Mouse (Mus musculus): ENCODE data around the gene Susd3. TPM values are rescaled to one million over a fixed set of nuclear protein-coding genes. Genes with fewer than 3 reads are reported as not detected.

Susd3 gene
- polyA plus RNA-seq, 1 experiment from 2014 or later = 44.8 TPM

DNA sequence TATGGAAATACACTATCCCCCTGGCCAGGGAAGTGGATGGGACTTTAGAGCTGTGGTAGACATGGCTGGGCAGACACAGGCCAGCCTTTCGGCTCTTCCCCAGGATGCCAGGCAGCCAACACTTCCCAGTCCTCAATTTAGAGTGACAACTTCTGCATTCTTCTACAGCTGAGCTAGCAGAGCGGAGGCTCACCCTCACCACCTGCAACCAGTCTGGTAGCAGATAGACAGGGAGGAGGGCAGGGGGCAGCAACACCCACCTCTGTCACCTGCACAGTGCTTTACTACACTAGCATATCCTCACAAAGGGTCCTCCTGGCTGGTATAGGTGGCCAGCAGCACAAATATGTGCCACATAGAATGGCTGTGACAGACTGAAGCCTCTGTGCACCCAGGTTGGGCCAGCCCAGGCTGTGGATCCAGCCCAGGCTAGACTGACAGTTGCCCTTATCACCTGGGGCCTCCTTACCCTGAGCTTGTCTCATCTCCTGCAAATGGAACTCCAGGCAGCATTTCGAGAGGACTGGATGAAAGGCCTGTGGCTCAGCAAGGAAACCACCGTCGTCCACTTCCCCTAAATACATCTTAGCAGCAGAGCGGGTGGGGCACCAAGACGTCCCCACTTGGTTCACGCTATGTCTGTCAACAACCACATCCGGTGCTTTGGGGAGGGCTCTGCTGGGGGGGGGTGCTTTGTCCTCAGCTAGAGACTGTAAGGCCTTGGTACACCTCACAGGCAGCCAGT, 6.0 kb downstream of the Susd3 start:
- H3K9ac ChIP-seq (ENCODE audit: low read depth, low read length) = no peak overlapping the region
- no peak overlapping the region for H3K4me3 ChIP-seq (replicated peaks; ENCODE audit: low read depth, low read length)
- no peak for DNase-seq (ENCODE audit: low spot score)
- H3K36me3 ChIP-seq (ENCODE audit: insufficient read depth, low read length) = no peaks in the 10 kb centered on the region
- no peak for TF ChIP-seq CTCF (IDR thresholded peaks at IDR 0.05; ENCODE audit: low read depth)
- no peak overlapping the region for H3K4me2 ChIP-seq (ENCODE audit: low read length)
- H3K4me1 ChIP-seq (replicated peaks; ENCODE audit: insufficient read depth, low read length) = peaks cover under 1% of the 10 kb centered on the region; the same call in 1 of the 2 replicates
- no peak for ATAC-seq (replicated peaks; ENCODE audit: low FRiP score, low read depth)
- WGBS = 58% methylated on average over 9 of the region's 9 CpGs
- H3K27ac ChIP-seq = no peak overlapping the region
- no peaks in the 10 kb centered on the region for H3K27me3 ChIP-seq (ENCODE audit: insufficient read depth, low read length)
- no peaks in the 10 kb centered on the region for H3K9me3 ChIP-seq (replicated peaks; ENCODE audit: low read length)

DNA sequence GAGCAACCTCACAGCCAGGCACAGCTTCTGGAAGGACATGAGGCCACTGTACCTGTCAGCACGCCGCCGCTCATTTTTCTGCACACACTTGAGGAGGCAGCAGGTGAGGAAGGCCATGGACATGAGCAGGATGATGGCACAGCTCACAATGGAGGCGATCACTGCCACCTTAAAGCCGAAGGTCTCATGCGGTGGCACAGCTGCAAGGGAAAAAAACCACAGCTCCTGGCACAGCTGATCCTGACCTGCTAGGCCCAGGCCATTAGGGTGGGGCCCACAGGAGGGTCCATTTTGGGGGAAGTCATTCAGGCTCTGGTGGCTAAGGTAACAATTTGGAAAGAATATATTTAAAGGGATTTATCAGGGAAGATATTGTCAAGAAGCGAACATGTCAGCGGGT, 9.8 kb downstream of the Susd3 start:
- TF ChIP-seq CTCF (IDR thresholded peaks at IDR 0.05; ENCODE audit: low read depth) = no peak
- Histone ChIP-seq H3K4me1 (replicated peaks; ENCODE audit: insufficient read depth, low read length) (no peaks in the 10 kb centered on the region), H3K27ac (no peak overlapping the region), H3K9ac (ENCODE audit: low read depth, low read length) (no peak overlapping the region), H3K9me3 (replicated peaks; ENCODE audit: low read length) (no peaks in the 10 kb centered on the region), H3K4me3 (replicated peaks; ENCODE audit: low read depth, low read length) (no peak overlapping the region), H3K4me2 (ENCODE audit: low read length) (no peak overlapping the region), H3K36me3 (ENCODE audit: insufficient read depth, low read length) (no peaks in the 10 kb centered on the region), H3K27me3 (ENCODE audit: insufficient read depth, low read length) (no peaks in the 10 kb centered on the region)
- DNase-seq (ENCODE audit: low spot score) (no peak), ATAC-seq (replicated peaks; ENCODE audit: low FRiP score, low read depth) (no peak)
- WGBS = 92% methylated on average over 8 of the region's 8 CpGs

DNA sequence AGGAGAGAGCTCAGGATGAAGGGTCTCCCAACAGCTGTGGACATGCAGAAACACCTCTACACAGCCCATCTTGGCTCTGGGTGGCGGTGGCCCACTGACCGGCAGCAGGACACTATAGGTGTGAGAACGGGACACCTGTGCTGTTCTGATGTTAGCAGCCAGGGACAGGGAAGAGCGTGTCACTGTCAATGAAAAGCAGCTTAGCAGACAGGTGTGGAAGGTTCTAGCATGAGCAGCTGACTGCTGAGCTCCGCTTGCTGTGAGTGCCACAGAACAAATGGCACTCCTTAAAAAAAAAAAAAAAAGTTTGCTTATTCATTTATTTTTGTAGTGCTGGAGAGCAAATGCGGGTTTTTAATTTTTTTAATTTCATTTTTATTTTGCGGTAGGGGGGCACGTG, 10.9 kb downstream of the Susd3 start:
- Histone ChIP-seq H3K9ac (ENCODE audit: low read depth, low read length) (no peak overlapping the region), H3K36me3 (ENCODE audit: insufficient read depth, low read length) (no peaks in the 10 kb centered on the region), H3K4me3 (replicated peaks; ENCODE audit: low read depth, low read length) (no peak overlapping the region), H3K27ac (no peak overlapping the region), H3K4me2 (ENCODE audit: low read length) (no peak overlapping the region), H3K4me1 (replicated peaks; ENCODE audit: insufficient read depth, low read length) (no peaks in the 10 kb centered on the region), H3K9me3 (replicated peaks; ENCODE audit: low read length) (peaks cover 3% of the 10 kb centered on the region; the same call in 1 of the 2 replicates), H3K27me3 (ENCODE audit: insufficient read depth, low read length) (no peaks in the 10 kb centered on the region)
- no peak for TF ChIP-seq CTCF (IDR thresholded peaks at IDR 0.05; ENCODE audit: low read depth)
- 88% methylated on average over 8 of the region's 8 CpGs for WGBS
- no peak for ATAC-seq (replicated peaks; ENCODE audit: low FRiP score, low read depth)
- DNase-seq (ENCODE audit: low spot score) = no peak

DNA sequence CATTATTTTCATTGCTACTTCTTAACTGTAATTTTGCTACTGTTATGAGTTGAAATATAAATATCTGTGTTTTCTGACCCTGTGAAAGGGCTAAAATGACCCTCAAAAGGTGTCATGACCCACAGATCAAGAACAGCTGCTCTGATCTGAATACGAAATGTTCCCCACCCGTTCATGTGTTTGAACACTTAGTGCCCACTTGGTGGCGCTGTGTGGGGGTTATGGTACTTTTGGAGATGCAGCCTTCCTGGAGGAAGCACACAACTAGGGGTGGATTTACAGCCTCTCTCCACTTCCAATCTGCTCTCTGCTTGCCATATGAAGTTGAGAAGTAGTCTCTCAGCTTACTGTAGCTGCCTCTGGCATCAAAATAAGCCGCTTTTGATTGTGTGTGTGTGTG, 13.8 kb downstream of the Susd3 start:
- no peak for DNase-seq (ENCODE audit: low spot score)
- Histone ChIP-seq H3K4me1 (replicated peaks; ENCODE audit: insufficient read depth, low read length) (no peaks in the 10 kb centered on the region), H3K9me3 (replicated peaks; ENCODE audit: low read length) (peaks cover 4% of the 10 kb centered on the region; the same call in 1 of the 2 replicates), H3K36me3 (ENCODE audit: insufficient read depth, low read length) (no peaks in the 10 kb centered on the region), H3K4me2 (ENCODE audit: low read length) (no peak overlapping the region), H3K27me3 (ENCODE audit: insufficient read depth, low read length) (no peaks in the 10 kb centered on the region), H3K4me3 (replicated peaks; ENCODE audit: low read depth, low read length) (no peak overlapping the region), H3K27ac (peak overlapping the region; percentile 36; the same call in 1 of the 2 replicates), H3K9ac (ENCODE audit: low read depth, low read length) (no peak overlapping the region)
- no peak for ATAC-seq (replicated peaks; ENCODE audit: low FRiP score, low read depth)
- WGBS = 97% methylated on average over 4 of the region's 4 CpGs
- TF ChIP-seq CTCF (IDR thresholded peaks at IDR 0.05; ENCODE audit: low read depth) = peak; percentile 18; the same call in 1 of the 2 replicates

DNA sequence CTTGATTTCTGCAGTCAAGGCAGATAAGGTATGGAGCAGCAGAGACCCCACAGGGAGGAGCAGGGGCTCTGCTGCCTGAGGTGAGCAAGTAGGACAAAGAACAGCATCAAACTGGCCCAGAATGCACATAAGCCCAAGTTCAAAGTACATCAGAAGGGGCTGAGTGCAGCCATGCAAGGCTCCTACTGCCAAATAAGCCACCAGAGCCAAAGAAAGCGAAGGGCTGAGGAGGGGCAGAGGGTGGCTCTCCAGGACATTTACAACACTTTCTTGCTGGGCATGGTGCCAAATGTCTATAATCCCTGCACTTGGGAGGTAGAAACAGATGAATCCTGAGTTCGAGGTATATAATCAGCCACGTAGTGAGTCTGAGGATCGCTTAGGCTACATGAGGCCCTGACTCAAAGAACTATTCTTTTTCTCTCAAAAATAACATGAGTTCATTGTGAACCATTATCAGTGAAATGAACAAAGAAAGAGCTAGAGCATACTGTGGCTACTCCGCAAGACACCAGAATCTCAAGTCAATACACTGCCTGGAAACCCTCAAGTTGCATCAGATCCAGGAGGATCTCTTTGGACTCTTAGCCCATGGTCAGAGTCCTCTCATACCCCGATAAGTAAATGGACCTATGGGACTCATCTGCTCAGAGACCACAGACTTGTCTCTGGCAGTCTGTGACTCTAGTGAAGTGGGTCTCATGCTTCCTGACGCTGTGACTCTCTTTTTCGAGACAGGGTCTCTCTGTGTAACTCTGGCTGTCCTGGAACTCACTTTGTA, 14.5 kb downstream of the Susd3 start:
- Histone ChIP-seq H3K4me1 (replicated peaks; ENCODE audit: insufficient read depth, low read length) (no peaks in the 10 kb centered on the region), H3K4me3 (replicated peaks; ENCODE audit: low read depth, low read length) (no peak overlapping the region), H3K9me3 (replicated peaks; ENCODE audit: low read length) (peaks cover 4% of the 10 kb centered on the region; the same call in 1 of the 2 replicates), H3K36me3 (ENCODE audit: insufficient read depth, low read length) (no peaks in the 10 kb centered on the region), H3K9ac (ENCODE audit: low read depth, low read length) (no peak overlapping the region), H3K27me3 (ENCODE audit: insufficient read depth, low read length) (no peaks in the 10 kb centered on the region), H3K4me2 (ENCODE audit: low read length) (no peak overlapping the region), H3K27ac (peak overlapping the region; percentile 36)
- no peak for DNase-seq (ENCODE audit: low spot score)
- WGBS = 83% methylated on average over 8 of the region's 8 CpGs
- TF ChIP-seq CTCF (IDR thresholded peaks at IDR 0.05; ENCODE audit: low read depth) = no peak
- peak; percentile 86 for ATAC-seq (replicated peaks; ENCODE audit: low FRiP score, low read depth)

DNA sequence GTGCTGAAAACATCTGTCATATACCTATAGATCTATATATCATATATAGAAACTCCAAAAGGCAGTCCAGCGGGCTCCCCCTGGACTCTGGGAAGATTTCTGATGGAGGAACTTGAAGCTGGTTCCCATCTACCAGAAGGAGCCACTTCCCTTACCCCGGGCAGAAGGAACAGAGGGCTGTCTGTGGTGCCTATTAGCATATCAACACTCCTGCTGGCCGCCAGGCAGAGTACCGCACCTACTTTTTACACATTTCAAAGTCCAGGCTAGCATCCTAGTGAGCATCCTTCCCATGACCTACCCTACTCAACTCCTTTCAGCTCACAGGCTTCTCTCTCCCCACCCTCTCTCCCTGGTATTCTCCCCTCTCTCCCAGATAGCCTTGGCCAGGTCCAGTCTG, 22.9 kb downstream of the Susd3 start:
- TF ChIP-seq CTCF (IDR thresholded peaks at IDR 0.05; ENCODE audit: low read depth) = no peak
- H3K36me3 ChIP-seq (ENCODE audit: insufficient read depth, low read length) = no peaks in the 10 kb centered on the region
- H3K4me2 ChIP-seq (ENCODE audit: low read length) = no peak overlapping the region
- H3K27me3 ChIP-seq (ENCODE audit: insufficient read depth, low read length) = no peaks in the 10 kb centered on the region
- no peaks in the 10 kb centered on the region for H3K9me3 ChIP-seq (replicated peaks; ENCODE audit: low read length)
- H3K4me1 ChIP-seq (replicated peaks; ENCODE audit: insufficient read depth, low read length) = no peaks in the 10 kb centered on the region
- DNase-seq (ENCODE audit: low spot score) = no peak
- no peak overlapping the region for H3K9ac ChIP-seq (ENCODE audit: low read depth, low read length)
- ATAC-seq (replicated peaks; ENCODE audit: low FRiP score, low read depth) = no peak
- H3K27ac ChIP-seq = no peak overlapping the region
- no peak overlapping the region for H3K4me3 ChIP-seq (replicated peaks; ENCODE audit: low read depth, low read length)
- WGBS = 53% methylated on average over 4 of the region's 4 CpGs
